Mouse (Mus musculus) heart, embryonic 16.5 days (tissue): ENCODE measurements around the gene Akap13. TPM values are rescaled to one million over a fixed set of nuclear protein-coding genes. Genes with fewer than 3 reads are reported as not detected.

Source experiments
- ATAC-seq: fragments of 200-750 bp; cut with Nextera tagmentation; replicated peaks from 2 replicates; pipeline ENCODE4 v1.8.0; 2017; ENCODE audit warnings: moderate number of reproducible peaks; ENCODE audit not compliant: insufficient read depth, low FRiP score; ENCODE audit errors: extremely low read depth
- H3K27ac ChIP-seq: fragments of 300-500 bp; sonication (generic); 2 replicates; pipeline ENCODE4 v1.5.1; 2014; ENCODE audit warnings: mild to moderate bottlenecking, low read length, control low read depth, moderate library complexity
- H3K27me3 ChIP-seq: fragments of 300-500 bp; sonication (generic); 2 replicates; pipeline ENCODE4 v1.6.1; 2014; ENCODE audit warnings: low read length, mixed read lengths; ENCODE audit not compliant: control insufficient read depth, insufficient read depth
- H3K36me3 ChIP-seq: fragments of 300-500 bp; sonication (generic); 2 replicates; pipeline ENCODE4 v1.6.1; 2014; ENCODE audit not compliant: control insufficient read depth, insufficient read depth
- H3K4me1 ChIP-seq: fragments of 300-500 bp; sonication (generic); 2 replicates; pipeline ENCODE4 v1.6.1; 2014; ENCODE audit warnings: low read length, mixed read lengths; ENCODE audit not compliant: control insufficient read depth, insufficient read depth
- H3K4me2 ChIP-seq: fragments of 300-500 bp; sonication (generic); 2 replicates; pipeline ENCODE4 v1.6.1; 2014; ENCODE audit warnings: low read depth, mild to moderate bottlenecking, control low read depth, low read length
- H3K4me3 ChIP-seq: fragments of 300-500 bp; sonication (generic); 2 replicates; pipeline ENCODE4 v1.5.1; 2014; ENCODE audit warnings: mild to moderate bottlenecking, control low read depth, low read length
- H3K9ac ChIP-seq: fragments of 300-500 bp; sonication (generic); 2 replicates; pipeline ENCODE4 v1.6.1; 2014; ENCODE audit warnings: low read length, control low read depth
- H3K9me3 ChIP-seq: fragments of 300-500 bp; sonication (generic); replicated peaks from 2 replicates; pipeline ENCODE4 v1.6.1; 2016; ENCODE audit warnings: low read length; ENCODE audit not compliant: control insufficient read depth
- WGBS: fragments of 180-500 bp; shearing (Covaris S2); extraction: QIAGEN DNeasy Blood & Tissue Kit; methylation state at CpG from one replicate; pipeline ENCODE4 v1.1.7; 2014; 5-methylcytosine and 5-hydroxymethylcytosine counted together
- polyA plus RNA-seq: library from polyadenylated mRNA; unstranded; fragments of >200 nt; fragmentation: Nextera tagmentation; extraction: Ambion mirVana; gene quantifications from 2 replicates; pipeline ENCODE4 v1.2.1, GENCODE M21; 2015

Akap13 gene
- polyA plus RNA-seq, 1 experiment from 2014 or later: 47.3 TPM

DNA sequence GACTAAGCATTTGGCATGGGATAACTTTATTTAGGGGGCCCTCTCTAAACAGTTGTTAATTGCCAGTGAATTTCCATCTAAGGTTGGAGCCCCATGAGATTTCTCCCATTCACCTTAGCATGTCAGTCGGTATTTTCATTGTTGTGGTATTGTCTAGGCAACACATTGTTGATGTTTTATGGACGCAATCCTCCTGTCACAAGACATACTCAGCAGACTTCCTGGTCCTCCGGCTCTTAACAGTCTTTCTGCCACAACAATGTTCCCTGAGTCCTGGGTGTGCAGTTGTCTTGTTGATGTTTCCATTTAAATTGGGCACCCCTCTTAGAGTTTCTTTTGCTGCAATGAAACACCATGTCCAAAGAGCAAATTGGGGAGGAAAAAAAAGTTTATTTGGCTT is 177.6 kb downstream of the Akap13 start:
- Histone ChIP-seq H3K36me3 (0 out of 2 replicates have a peak, but pooled peaks cover 2% of the 10 kb centered on the region), H3K27ac (no peak overlapping the region), H3K4me1 (peaks cover 18% of the 10 kb centered on the region), H3K4me2 (no peak overlapping the region), H3K4me3 (no peak overlapping the region), H3K9me3 (no peaks in the 10 kb centered on the region), H3K9ac (no peak overlapping the region), H3K27me3 (no peaks in the 10 kb centered on the region)
- 41% methylated on average over 3 of the region's 3 CpGs for WGBS
- ATAC-seq: no peak

- no peak for ATAC-seq
- H3K27me3 ChIP-seq: no peaks in the 10 kb centered on the region
- no peaks in the 10 kb centered on the region for H3K9me3 ChIP-seq
- H3K4me3 ChIP-seq: no peak overlapping the region
- peak overlapping the region; percentile 53 for H3K27ac ChIP-seq
- no peak overlapping the region for H3K9ac ChIP-seq
- peaks cover 15% of the 10 kb centered on the region for H3K4me1 ChIP-seq
- H3K36me3 ChIP-seq: 0 out of 2 replicates have a peak, but pooled peaks cover 2% of the 10 kb centered on the region
- H3K4me2 ChIP-seq: no peak overlapping the region
Observed at GRCm38 (mm10) chr7:75633393-75633792, 178.1 kb downstream of the Akap13 start.

DNA sequence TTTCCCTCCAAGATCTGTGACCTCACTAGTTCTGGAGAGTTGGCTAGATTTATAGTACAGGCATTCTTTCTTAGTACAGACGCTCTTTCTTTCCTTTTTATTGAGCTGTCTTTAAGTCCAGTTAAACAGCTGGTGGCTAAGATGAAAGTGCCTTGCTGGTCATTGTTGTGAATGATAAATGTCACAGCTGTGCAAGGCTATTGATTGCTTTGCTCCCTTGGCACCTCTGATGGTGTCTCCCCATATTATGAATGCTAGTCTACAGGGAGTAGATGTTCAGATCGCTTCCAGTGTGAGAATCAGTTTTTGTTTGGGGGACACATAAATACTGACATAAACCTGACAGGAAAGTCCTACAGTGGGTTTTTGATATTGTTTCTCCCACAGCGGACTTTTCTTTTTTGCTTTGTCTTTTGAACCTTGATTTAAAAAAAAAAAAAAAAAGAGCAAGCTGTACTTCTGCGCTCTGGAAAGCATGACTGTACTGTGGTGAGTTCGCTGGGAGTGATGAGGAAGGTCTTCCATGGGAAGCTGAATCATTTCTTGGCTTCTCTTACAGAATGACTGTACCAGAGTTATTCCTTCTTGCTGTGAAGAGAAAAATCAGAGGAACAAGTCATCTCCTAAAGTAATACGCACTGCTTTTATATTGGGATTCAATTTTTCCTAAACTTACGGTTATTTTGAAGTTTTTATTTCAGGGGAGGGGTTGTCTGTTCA is 178.6 kb downstream of the Akap13 start:
- no peak for ATAC-seq
- peak overlapping the region; percentile 53 for H3K27ac ChIP-seq
- peaks cover 15% of the 10 kb centered on the region for H3K4me1 ChIP-seq
- no peak overlapping the region for H3K4me3 ChIP-seq
- H3K27me3 ChIP-seq: no peaks in the 10 kb centered on the region
- H3K9ac ChIP-seq: no peak overlapping the region
- 0 out of 2 replicates have a peak, but pooled peaks cover 2% of the 10 kb centered on the region for H3K36me3 ChIP-seq
- no peak overlapping the region for H3K4me2 ChIP-seq
- WGBS: 72% methylated on average over 7 of the region's 7 CpGs
- no peaks in the 10 kb centered on the region for H3K9me3 ChIP-seq

DNA sequence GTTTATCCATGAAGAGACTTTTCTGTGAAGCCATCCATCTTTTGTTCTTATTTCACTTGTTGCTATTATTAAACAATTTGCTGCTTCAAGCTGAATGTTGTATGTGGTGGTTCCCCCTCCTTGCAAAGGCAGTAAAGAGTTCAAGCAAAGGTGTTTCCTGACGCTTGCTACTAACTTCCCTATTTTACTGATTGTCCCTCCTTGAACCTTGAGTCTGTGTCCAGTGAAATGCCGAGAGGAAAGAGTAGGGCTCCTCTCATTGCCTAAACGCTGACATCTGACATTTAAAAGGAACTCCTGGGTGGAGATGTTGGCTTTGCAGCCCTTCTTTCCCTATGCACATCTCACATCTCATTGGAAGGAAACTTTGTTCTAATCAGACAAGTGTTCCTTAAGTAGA is 183.4 kb downstream of the Akap13 start:
- H3K36me3 ChIP-seq: 0 out of 2 replicates have a peak, but pooled peaks cover 2% of the 10 kb centered on the region
- no peak overlapping the region for H3K4me2 ChIP-seq
- H3K9ac ChIP-seq: no peak overlapping the region
- H3K27ac ChIP-seq: 0 out of 2 replicates have a peak overlapping the region, but pooled peaks have one; percentile 29
- 41% methylated on average over 3 of the region's 3 CpGs for WGBS
- no peak for ATAC-seq
- no peaks in the 10 kb centered on the region for H3K9me3 ChIP-seq
- H3K4me1 ChIP-seq: peaks cover 26% of the 10 kb centered on the region
- H3K4me3 ChIP-seq: no peak overlapping the region
- no peaks in the 10 kb centered on the region for H3K27me3 ChIP-seq

- no peak for ATAC-seq
- peaks cover 32% of the 10 kb centered on the region for H3K4me1 ChIP-seq
- H3K4me2 ChIP-seq: no peak overlapping the region
- H3K9ac ChIP-seq: no peak overlapping the region
- H3K27ac ChIP-seq: no peak overlapping the region
- 27% methylated on average over 3 of the region's 3 CpGs for WGBS
- 0 out of 2 replicates have a peak, but pooled peaks cover 2% of the 10 kb centered on the region for H3K36me3 ChIP-seq
- H3K9me3 ChIP-seq: no peaks in the 10 kb centered on the region
- no peaks in the 10 kb centered on the region for H3K27me3 ChIP-seq
- no peak overlapping the region for H3K4me3 ChIP-seq
Observed at GRCm38 (mm10) chr7:75639541-75639940, 184.2 kb downstream of the Akap13 start.

GRCm38 (mm10) chr7:75640074-75640473 is 184.7 kb downstream of the Akap13 start:
- H3K36me3 ChIP-seq: 0 out of 2 replicates have a peak, but pooled peaks cover 2% of the 10 kb centered on the region
- H3K27ac ChIP-seq: no peak overlapping the region
- no peak overlapping the region for H3K9ac ChIP-seq
- H3K9me3 ChIP-seq: no peaks in the 10 kb centered on the region
- H3K4me2 ChIP-seq: no peak overlapping the region
- no peak for ATAC-seq
- H3K27me3 ChIP-seq: no peaks in the 10 kb centered on the region
- H3K4me3 ChIP-seq: no peak overlapping the region
- H3K4me1 ChIP-seq: peaks cover 35% of the 10 kb centered on the region

DNA sequence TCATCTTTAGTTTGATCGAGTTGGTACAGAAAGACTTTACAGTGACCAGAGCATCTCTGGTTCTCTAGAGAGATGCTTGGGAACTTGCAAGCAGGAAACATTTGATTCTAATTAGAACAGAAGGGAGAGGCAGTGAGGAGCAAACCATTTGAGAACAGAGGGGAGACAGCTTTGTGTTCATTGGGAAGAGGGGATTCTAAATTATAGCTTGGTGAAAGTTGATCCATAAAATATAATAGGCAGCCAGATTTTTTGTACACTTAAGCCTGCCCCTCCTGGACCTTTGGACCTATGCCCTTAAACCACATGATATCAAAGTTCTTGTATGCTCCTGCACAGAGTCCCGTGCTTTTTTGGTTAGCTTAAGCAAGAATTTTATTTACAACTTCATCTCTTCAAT is 185.3 kb downstream of the Akap13 start:
- H3K4me2 ChIP-seq: no peak overlapping the region
- WGBS: 64% methylated on average over 2 of the region's 2 CpGs
- H3K27me3 ChIP-seq: no peaks in the 10 kb centered on the region
- no peak for ATAC-seq
- H3K27ac ChIP-seq: peak overlapping the region; percentile 72
- H3K4me3 ChIP-seq: no peak overlapping the region
- H3K9me3 ChIP-seq: no peaks in the 10 kb centered on the region
- no peaks in the 10 kb centered on the region for H3K36me3 ChIP-seq
- no peak overlapping the region for H3K9ac ChIP-seq
- H3K4me1 ChIP-seq: peaks cover 36% of the 10 kb centered on the region

- ATAC-seq: peak; percentile 30; the same call in 1 of the 2 replicates
- WGBS: 34% methylated on average over 9 of the region's 9 CpGs
- no peaks in the 10 kb centered on the region for H3K27me3 ChIP-seq
- peak overlapping the region; percentile 60 for H3K4me2 ChIP-seq
- H3K9me3 ChIP-seq: no peaks in the 10 kb centered on the region
- no peaks in the 10 kb centered on the region for H3K36me3 ChIP-seq
- H3K4me3 ChIP-seq: no peak overlapping the region
- H3K4me1 ChIP-seq: peaks cover 36% of the 10 kb centered on the region
- peak overlapping the region; percentile 82 for H3K27ac ChIP-seq
- no peak overlapping the region for H3K9ac ChIP-seq
Observed at GRCm38 (mm10) chr7:75641415-75642177, 186.3 kb downstream of the Akap13 start.

DNA sequence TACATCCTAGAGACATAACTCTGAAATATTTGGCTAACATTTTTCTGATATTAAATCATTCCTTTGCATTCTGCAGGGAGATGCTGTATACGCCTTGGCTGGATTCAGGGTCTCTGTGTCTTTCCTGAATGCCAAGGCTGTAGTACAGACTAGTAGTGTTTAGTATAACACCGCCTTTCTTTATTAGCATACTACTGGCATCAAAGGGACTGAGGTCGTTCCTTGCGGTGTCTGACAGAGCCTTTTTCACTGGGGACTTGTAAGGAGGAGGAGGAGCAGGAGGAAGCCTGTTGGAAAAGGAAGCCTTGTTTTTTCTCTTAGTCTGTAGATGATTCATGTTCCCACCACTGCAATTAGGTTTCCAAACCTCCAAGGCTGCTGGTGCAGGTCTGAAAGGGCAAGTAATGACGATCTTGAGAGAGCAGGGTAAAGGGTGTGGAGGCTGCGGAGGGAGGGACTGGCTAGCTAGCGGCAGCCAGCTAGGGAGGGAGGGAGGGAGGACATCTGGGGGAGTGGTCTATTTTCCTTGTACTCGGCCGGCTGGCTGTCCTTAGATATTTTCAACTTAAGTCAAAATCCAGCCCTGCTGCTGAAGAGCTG is 186.9 kb downstream of the Akap13 start:
- H3K27ac ChIP-seq: peak overlapping the region; percentile 82
- 6% methylated on average over 9 of the region's 9 CpGs for WGBS
- ATAC-seq: peak; percentile 79
- peaks cover 39% of the 10 kb centered on the region for H3K4me1 ChIP-seq
- H3K4me3 ChIP-seq: peak overlapping the region; percentile 41
- peak overlapping the region; percentile 60 for H3K4me2 ChIP-seq
- no peaks in the 10 kb centered on the region for H3K27me3 ChIP-seq
- H3K9ac ChIP-seq: peak overlapping the region; percentile 50
- H3K9me3 ChIP-seq: no peaks in the 10 kb centered on the region
- no peaks in the 10 kb centered on the region for H3K36me3 ChIP-seq
